Mouse (Mus musculus): ENCODE data around the gene Fam118b. TPM values are rescaled to one million over a fixed set of nuclear protein-coding genes. Genes with fewer than 3 reads are reported as not detected.
A peak's percentile ranks its signal among the peaks of the same experiment; 100 is the strongest.

Gene Fam118b
- polyA plus RNA-seq, 1 experiment from 2014 or later = 58.2 TPM

- Histone ChIP-seq H3K27me3 (no peaks in the 10 kb centered on the region), H3K4me1 (peaks cover 15% of the 10 kb centered on the region), H3K9ac (peak within 1 kb of the TSS; percentile 95), H3K36me3 (peaks cover 67% of the 10 kb centered on the region), H3K4me2 (replicated peaks) (peak within 1 kb of the TSS; percentile 88), H3K27ac (peak within 1 kb of the TSS; percentile 83), H3K9me3 (no peaks in the 10 kb centered on the region), H3K4me3 (peak within 1 kb of the TSS; percentile 93)
- ATAC-seq (ENCODE audit: low FRiP score, low read depth) = peak; percentile 100
- 1% methylated on average over 72 of the region's 72 CpGs for WGBS
Observed at GRCm38 (mm10) chr9:35210542-35211474, 56.8 kb downstream of the Fam118b start, which contains the start of gene Foxred1. Foxred1 (minus strand) TSS chr9:35211055.

- no peak overlapping the region for H3K4me2 ChIP-seq (replicated peaks)
- no peak for ATAC-seq (ENCODE audit: low FRiP score, low read depth)
- no peak overlapping the region for H3K4me3 ChIP-seq
- no peaks in the 10 kb centered on the region for H3K27me3 ChIP-seq
- H3K9ac ChIP-seq = no peak overlapping the region
- H3K36me3 ChIP-seq = peaks cover 52% of the 10 kb centered on the region
- 86% methylated on average over 2 of the region's 2 CpGs for WGBS
- H3K9me3 ChIP-seq = no peaks in the 10 kb centered on the region
- H3K4me1 ChIP-seq = peaks cover 9% of the 10 kb centered on the region
- H3K27ac ChIP-seq = no peak overlapping the region
Observed at GRCm38 (mm10) chr9:35204421-35204820, 63.2 kb downstream of the Fam118b start.

GRCm38 (mm10) chr9:35203536-35203935 lies 64.1 kb downstream of the Fam118b start:
- H3K4me2 ChIP-seq (replicated peaks) = no peak overlapping the region
- no peak overlapping the region for H3K27ac ChIP-seq
- no peak for ATAC-seq (ENCODE audit: low FRiP score, low read depth)
- no peaks in the 10 kb centered on the region for H3K27me3 ChIP-seq
- WGBS = 53% methylated on average over 3 of the region's 3 CpGs
- no peaks in the 10 kb centered on the region for H3K9me3 ChIP-seq
- no peak overlapping the region for H3K9ac ChIP-seq
- H3K36me3 ChIP-seq = peaks cover 46% of the 10 kb centered on the region
- H3K4me3 ChIP-seq = no peak overlapping the region
- peaks cover 14% of the 10 kb centered on the region for H3K4me1 ChIP-seq

GRCm38 (mm10) chr9:35200529-35201060 lies 67.0 kb downstream of the Fam118b start:
- H3K9me3 ChIP-seq = no peaks in the 10 kb centered on the region
- peaks cover 16% of the 10 kb centered on the region for H3K4me1 ChIP-seq
- peak overlapping the region; percentile 82 for H3K4me2 ChIP-seq (replicated peaks)
- peak overlapping the region; percentile 31; the same call in 1 of the 2 replicates for H3K9ac ChIP-seq
- peak overlapping the region; percentile 66 for H3K4me3 ChIP-seq
- 64% methylated on average over 9 of the region's 9 CpGs for WGBS
- no peak overlapping the region for H3K27ac ChIP-seq
- H3K27me3 ChIP-seq = no peaks in the 10 kb centered on the region
- ATAC-seq (ENCODE audit: low FRiP score, low read depth) = no peak
- H3K36me3 ChIP-seq = peaks cover 17% of the 10 kb centered on the region

GRCm38 (mm10) chr9:35199772-35200471 lies 67.7 kb downstream of the Fam118b start, which contains the start of the genes Srpr and Tirap:
Srpr (plus strand) TSS chr9:35200175.
Tirap (minus strand) TSS chr9:35200291.
- Histone ChIP-seq H3K4me3 (peak within 1 kb of the TSS; percentile 66), H3K27me3 (no peaks in the 10 kb centered on the region), H3K36me3 (peaks cover 10% of the 10 kb centered on the region), H3K4me2 (replicated peaks) (peak within 1 kb of the TSS; percentile 82), H3K9me3 (no peaks in the 10 kb centered on the region), H3K27ac (peak within 1 kb of the TSS; percentile 58; the same call in 1 of the 2 replicates), H3K4me1 (peaks cover 16% of the 10 kb centered on the region), H3K9ac (peak within 1 kb of the TSS; percentile 81)
- under 1% methylated on average over 44 of the region's 44 CpGs for WGBS
- ATAC-seq (ENCODE audit: low FRiP score, low read depth) = peak; percentile 93

- Histone ChIP-seq H3K27ac (peak overlapping the region; percentile 16; the same call in 1 of the 2 replicates), H3K9ac (peak overlapping the region; percentile 81), H3K36me3 (peaks cover 2% of the 10 kb centered on the region; the same call in 1 of the 2 replicates), H3K9me3 (no peaks in the 10 kb centered on the region), H3K27me3 (no peaks in the 10 kb centered on the region), H3K4me1 (peaks cover 16% of the 10 kb centered on the region), H3K4me3 (peak overlapping the region; percentile 66), H3K4me2 (replicated peaks) (peak overlapping the region; percentile 82)
- 25% methylated on average over 18 of the region's 18 CpGs for WGBS
- peak; percentile 25; the same call in 1 of the 2 replicates for ATAC-seq (ENCODE audit: low FRiP score, low read depth)
Observed at GRCm38 (mm10) chr9:35198945-35199771, 68.4 kb downstream of the Fam118b start.

- peak overlapping the region; percentile 81; the same call in 1 of the 2 replicates for H3K9ac ChIP-seq
Observed at GRCm38 (mm10) chr9:35198351-35198750, 69.3 kb downstream of the Fam118b start.

GRCm38 (mm10) chr9:35197625-35198024 lies 70.0 kb downstream of the Fam118b start:
- Histone ChIP-seq H3K27ac (no peak overlapping the region), H3K4me1 (peaks cover 16% of the 10 kb centered on the region), H3K4me2 (replicated peaks) (no peak overlapping the region), H3K9me3 (no peaks in the 10 kb centered on the region), H3K27me3 (no peaks in the 10 kb centered on the region), H3K36me3 (no peaks in the 10 kb centered on the region; the same call in 1 of the 2 replicates), H3K9ac (no peak overlapping the region), H3K4me3 (no peak overlapping the region)
- WGBS = 83% methylated on average over 3 of the region's 3 CpGs
- ATAC-seq (ENCODE audit: low FRiP score, low read depth) = no peak

More at GRCm38 (mm10) chr9:35198351-35198750, 69.3 kb downstream of the Fam118b start:
- 85% methylated on average over 10 of the region's 10 CpGs for WGBS
- H3K4me1 ChIP-seq = peaks cover 16% of the 10 kb centered on the region
- H3K36me3 ChIP-seq = no peaks in the 10 kb centered on the region; the same call in 1 of the 2 replicates
- H3K4me3 ChIP-seq = no peak overlapping the region
- H3K9me3 ChIP-seq = no peaks in the 10 kb centered on the region
- peak overlapping the region; percentile 82 for H3K4me2 ChIP-seq (replicated peaks)
- H3K27ac ChIP-seq = no peak overlapping the region
- H3K27me3 ChIP-seq = no peaks in the 10 kb centered on the region
- no peak for ATAC-seq (ENCODE audit: low FRiP score, low read depth)

- no peak overlapping the region for H3K27ac ChIP-seq
- H3K9me3 ChIP-seq = no peaks in the 10 kb centered on the region
- H3K36me3 ChIP-seq = peaks cover 28% of the 10 kb centered on the region
- H3K4me3 ChIP-seq = no peak overlapping the region
- WGBS = 91% methylated on average over 3 of the region's 3 CpGs
- no peak overlapping the region for H3K9ac ChIP-seq
- H3K27me3 ChIP-seq = no peaks in the 10 kb centered on the region
- peaks cover 6% of the 10 kb centered on the region for H3K4me1 ChIP-seq
- ATAC-seq (ENCODE audit: low FRiP score, low read depth) = no peak
- no peak overlapping the region for H3K4me2 ChIP-seq (replicated peaks)
Observed at GRCm38 (mm10) chr9:35194048-35194447, 73.6 kb downstream of the Fam118b start.

GRCm38 (mm10) chr9:35192983-35193542 lies 74.5 kb downstream of the Fam118b start:
- Histone ChIP-seq H3K36me3 (peaks cover 38% of the 10 kb centered on the region), H3K9ac (no peak overlapping the region), H3K9me3 (no peaks in the 10 kb centered on the region), H3K4me1 (no peaks in the 10 kb centered on the region), H3K27ac (no peak overlapping the region), H3K27me3 (no peaks in the 10 kb centered on the region), H3K4me3 (no peak overlapping the region), H3K4me2 (replicated peaks) (no peak overlapping the region)
- ATAC-seq (ENCODE audit: low FRiP score, low read depth) = no peak
- WGBS = 80% methylated on average over 11 of the region's 11 CpGs

- H3K36me3 ChIP-seq = peaks cover 52% of the 10 kb centered on the region
- H3K27me3 ChIP-seq = no peaks in the 10 kb centered on the region
- no peak overlapping the region for H3K9ac ChIP-seq
- ATAC-seq (ENCODE audit: low FRiP score, low read depth) = no peak
- 81% methylated on average over 22 of the region's 22 CpGs for WGBS
- no peaks in the 10 kb centered on the region for H3K9me3 ChIP-seq
- H3K4me1 ChIP-seq = no peaks in the 10 kb centered on the region
- no peak overlapping the region for H3K27ac ChIP-seq
- H3K4me2 ChIP-seq (replicated peaks) = no peak overlapping the region
- H3K4me3 ChIP-seq = no peak overlapping the region
Observed at GRCm38 (mm10) chr9:35188700-35189099, 78.9 kb downstream of the Fam118b start.
